Mouse (Mus musculus) MEL (cell line): ENCODE measurements at regions not wholly inside any gene's neighbourhood (a gene's known extent, or its start where the extent isn't known, plus 50 kb on each side); places are given as distances from the start of the nearest gene placed in this dataset.

Source experiments
- DNase-seq: peaks from one replicate; pipeline ENCODE4 v3.0.0; 2011; ENCODE audit warnings: low read depth, low spot score
- H3K27ac ChIP-seq: 2 replicates; pipeline ENCODE4 v1.5.1; 2012; ENCODE audit warnings: low read depth, mild to moderate bottlenecking, control low read depth, low read length, moderate library complexity; ENCODE audit not compliant: control insufficient read depth
- H3K27me3 ChIP-seq, 2 experiments: fragments of 150-350 bp in 1 of 2; sonication (generic) in 1 of 2; 2 replicates each; pipeline ENCODE4 v1.6.1; 2012; ENCODE audit warnings: low read length in 2 of 2, mild to moderate bottlenecking in 2 of 2, improper control_type of control experiment in 1 of 2, moderate library complexity in 1 of 2; ENCODE audit not compliant: insufficient read depth in 2 of 2, control insufficient read depth in 1 of 2
- H3K36me3 ChIP-seq, 2 experiments: 2 replicates each; pipeline ENCODE4 v1.6.1; 2012 to 2014; ENCODE audit warnings: low read length in 2 of 2, improper control_type of control experiment in 1 of 2, inconsistent platforms in 1 of 2, mild to moderate bottlenecking in 1 of 2; ENCODE audit not compliant: insufficient read depth in 2 of 2, control insufficient read depth in 1 of 2
- H3K4me1 ChIP-seq, 2 experiments: fragments of 150-350 bp in 1 of 2; sonication (generic) in 1 of 2; 2 replicates each; pipeline ENCODE4 v1.6.1; 2012; ENCODE audit warnings: low read length in 2 of 2, improper control_type of control experiment in 1 of 2, mild to moderate bottlenecking in 1 of 2; ENCODE audit not compliant: insufficient read depth in 2 of 2, control insufficient read depth in 1 of 2
- H3K4me3 ChIP-seq, 2 experiments: fragments of 150-350 bp in 1 of 2; sonication (generic) in 1 of 2; 2 replicates each; pipeline ENCODE4 v1.5.1; 2012; ENCODE audit warnings: low read depth in 2 of 2, low read length in 2 of 2, mild to moderate bottlenecking in 2 of 2, moderate library complexity in 2 of 2, control low read depth in 1 of 2, improper control_type of control experiment in 1 of 2; ENCODE audit not compliant: control insufficient read depth in 1 of 2, insufficient read depth in 1 of 2
- H3K79me2 ChIP-seq: 2 replicates; pipeline ENCODE4 v1.6.1; 2012; ENCODE audit warnings: mild to moderate bottlenecking, low read length, moderate library complexity; ENCODE audit not compliant: control insufficient read depth, poor library complexity, insufficient read depth
- H3K9ac ChIP-seq: 2 replicates; pipeline ENCODE4 v1.6.1; 2012; ENCODE audit warnings: low read depth, mild to moderate bottlenecking, control low read depth, low read length, moderate library complexity; ENCODE audit not compliant: control insufficient read depth, poor library complexity, severe bottlenecking
- H3K9me3 ChIP-seq: fragments of 150-350 bp; sonication (generic); replicated peaks from 2 replicates; pipeline ENCODE4 v1.6.1; 2012; ENCODE audit warnings: mild to moderate bottlenecking, low read length, improper control_type of control experiment, moderate library complexity; ENCODE audit not compliant: insufficient read depth
- CHD2 ChIP-seq: IDR thresholded peaks from 2 replicates; pipeline ENCODE4 v1.6.1; 2011; ENCODE audit warnings: low read length, improper control_type of control experiment
- ETS1 ChIP-seq: IDR thresholded peaks from 2 replicates; pipeline ENCODE4 v1.6.1; 2012; ENCODE audit warnings: low read depth, mild to moderate bottlenecking, inconsistent platforms, low read length, improper control_type of control experiment, moderate library complexity
- GABPA ChIP-seq: IDR thresholded peaks from 2 replicates; pipeline ENCODE4 v1.6.1; 2012; ENCODE audit warnings: low read depth, mild to moderate bottlenecking, inconsistent platforms, low read length, improper control_type of control experiment, moderate library complexity
- HCFC1 ChIP-seq: IDR thresholded peaks from 2 replicates; pipeline ENCODE4 v1.6.1; 2012; ENCODE audit warnings: low read depth, mild to moderate bottlenecking, inconsistent platforms, low read length, improper control_type of control experiment, moderate library complexity
- JUND ChIP-seq: IDR thresholded peaks from 2 replicates; pipeline ENCODE4 v1.6.1; 2011; ENCODE audit warnings: low read depth, mild to moderate bottlenecking, improper control_type of control experiment, low read length
- KAT2A ChIP-seq: conservative IDR thresholded peaks from 2 replicates; pipeline ENCODE4 v1.6.1; 2012; ENCODE audit warnings: low read depth, low read length, improper control_type of control experiment, inconsistent platforms
- MAFK ChIP-seq: IDR thresholded peaks from 2 replicates; pipeline ENCODE4 v1.6.1; 2011; ENCODE audit warnings: low read depth, mild to moderate bottlenecking, low read length, improper control_type of control experiment, borderline replicate concordance
- MAX ChIP-seq: IDR thresholded peaks from 2 replicates; pipeline ENCODE4 v1.6.1; 2011; ENCODE audit warnings: low read length, improper control_type of control experiment
- MAZ ChIP-seq: IDR thresholded peaks from 2 replicates; pipeline ENCODE4 v1.6.1; 2012; ENCODE audit warnings: low read depth, mild to moderate bottlenecking, inconsistent platforms, low read length, improper control_type of control experiment
- MEF2A ChIP-seq: IDR thresholded peaks from 2 replicates; pipeline ENCODE4 v1.6.1; 2014; ENCODE audit warnings: low read depth, mild to moderate bottlenecking, inconsistent platforms, low read length, improper control_type of control experiment; ENCODE audit not compliant: poor library complexity, insufficient replicate concordance, severe bottlenecking; ENCODE audit errors: extremely low read depth
- MYB ChIP-seq: IDR thresholded peaks from 2 replicates; pipeline ENCODE4 v1.6.1; 2011; ENCODE audit warnings: mild to moderate bottlenecking, low read depth, low read length, improper control_type of control experiment
- NELFE ChIP-seq: IDR thresholded peaks from 2 replicates; pipeline ENCODE4 v1.6.1; 2011; ENCODE audit warnings: low read depth, low read length, improper control_type of control experiment
- SMC3 ChIP-seq: IDR thresholded peaks from 2 replicates; pipeline ENCODE4 v1.6.1; 2011; ENCODE audit warnings: low read depth, low read length, improper control_type of control experiment
- TAL1 ChIP-seq: IDR thresholded peaks from 2 replicates; pipeline ENCODE4 v1.6.1; 2012; ENCODE audit warnings: mild to moderate bottlenecking, inconsistent platforms, low read length, moderate library complexity, mixed read lengths
- USF1 ChIP-seq: IDR thresholded peaks from 2 replicates; pipeline ENCODE4 v1.6.1; 2014; ENCODE audit warnings: low read depth, mild to moderate bottlenecking, inconsistent platforms, low read length, improper control_type of control experiment, moderate library complexity
- USF2 ChIP-seq, 2 experiments: IDR thresholded peaks; 2 replicates each; pipeline ENCODE4 v1.6.1; 2011 to 2012; ENCODE audit warnings: improper control_type of control experiment in 2 of 2, low read length in 2 of 2, borderline replicate concordance in 1 of 2, inconsistent platforms in 1 of 2, low read depth in 1 of 2, mild to moderate bottlenecking in 1 of 2; ENCODE audit not compliant: insufficient read depth in 1 of 2
- ZC3H11A ChIP-seq: IDR thresholded peaks from 2 replicates; pipeline ENCODE4 v1.6.1; 2012; ENCODE audit warnings: low read depth, mild to moderate bottlenecking, inconsistent platforms, low read length, improper control_type of control experiment
- ZKSCAN1 ChIP-seq: IDR thresholded peaks from 2 replicates; pipeline ENCODE4 v1.6.1; 2012; ENCODE audit warnings: low read depth, mild to moderate bottlenecking, inconsistent platforms, low read length, improper control_type of control experiment, moderate library complexity

- DNase-seq, result no peak
Observed at GRCm38 (mm10) chr10:7271156-7271555, 59.1 kb upstream of the Cnksr3 start.

DNA sequence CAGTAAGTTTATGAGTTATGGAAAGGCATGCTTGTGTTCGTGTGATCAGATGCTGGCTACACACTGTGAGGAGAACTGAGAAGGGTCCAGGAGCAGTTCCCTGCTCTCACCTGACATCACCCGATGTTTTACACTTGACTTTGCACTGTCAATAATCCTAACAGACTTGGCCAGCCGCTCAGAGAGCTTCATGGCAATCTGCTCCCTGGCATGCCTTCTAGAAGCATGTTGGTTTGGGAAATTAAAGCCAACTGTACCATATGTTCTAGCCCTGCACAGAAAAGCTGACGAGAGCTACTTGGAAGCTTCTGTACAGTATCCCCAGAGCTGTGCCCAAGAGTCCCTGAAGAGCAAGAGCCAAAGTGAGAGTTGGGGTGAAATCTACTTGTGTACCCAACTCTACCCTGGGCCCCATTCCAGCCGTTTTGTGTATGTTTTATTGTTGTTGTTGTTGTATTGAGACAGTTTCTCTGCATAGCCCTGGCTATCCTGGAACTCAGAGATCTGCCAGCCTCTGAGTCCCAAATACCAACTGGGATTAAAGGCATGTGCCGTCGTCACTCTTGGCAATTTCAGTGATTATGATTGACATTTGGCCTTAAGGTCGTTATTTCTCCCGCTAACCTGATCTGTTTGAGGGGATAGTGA lies 56.5 kb upstream of the Cnksr3 start:
- no peak for TF ChIP-seq JUND
- no peak for TF ChIP-seq MAFK
- no peak for TF ChIP-seq GABPA
- no peak for TF ChIP-seq MYB
- no peak for TF ChIP-seq ZKSCAN1
- no peak for TF ChIP-seq NELFE
- TF ChIP-seq USF1, result no peak
- no peak for TF ChIP-seq CHD2
- TF ChIP-seq TAL1, result no peak
- Histone ChIP-seq H3K9me3 (no peaks in the 10 kb centered on the region), H3K79me2 (no peaks in the 10 kb centered on the region), H3K9ac (no peak overlapping the region), H3K36me3 (no peaks in the 10 kb centered on the region), H3K4me3 (no peak overlapping the region), H3K27ac (no peak overlapping the region), H3K27me3 (no peaks in the 10 kb centered on the region), H3K4me1 (no peaks in the 10 kb centered on the region)
- DNase-seq, result no peak

More at GRCm38 (mm10) chr10:7271156-7271555, 59.1 kb upstream of the Cnksr3 start:
- no peaks in the 10 kb centered on the region for H3K36me3 ChIP-seq
- no peaks in the 10 kb centered on the region for H3K9me3 ChIP-seq
- H3K4me1 ChIP-seq, result no peaks in the 10 kb centered on the region
- TF ChIP-seq MAX, result no peak
- no peak for TF ChIP-seq ZC3H11A
- no peak for TF ChIP-seq NELFE
- TF ChIP-seq SMC3, result no peak
- TF ChIP-seq ETS1, result no peak
- no peak for TF ChIP-seq HCFC1
- TF ChIP-seq MEF2A, result no peak
- TF ChIP-seq USF2 (IDR thresholded peaks at IDR 0.05; ENCODE audit: borderline replicate concordance in 1 of 2, insufficient read depth in 1 of 2, low read depth in 1 of 2, low read length in 2 of 2), result no peak
- TF ChIP-seq KAT2A, result no peak
- TF ChIP-seq MAZ, result no peak
- TF ChIP-seq, all 39 proteins: peak for 0
- Histone ChIP-seq H3K4me3 (no peak overlapping the region), H3K79me2 (no peaks in the 10 kb centered on the region), H3K27ac (no peak overlapping the region), H3K27me3 (no peaks in the 10 kb centered on the region), H3K9ac (no peak overlapping the region)
